Mouse (Mus musculus): ENCODE measurements at regions not wholly inside any gene's neighbourhood (a gene's known extent, or its start where the extent isn't known, plus 50 kb on each side); places are given as distances from the start of the nearest gene placed in this dataset.

GRCm38 (mm10) chr10:98558560-98558959, 355.6 kb upstream of the Atp2b1 start:
- DNase-seq (ENCODE audit: low spot score in 2 of 2) = no peak

DNA sequence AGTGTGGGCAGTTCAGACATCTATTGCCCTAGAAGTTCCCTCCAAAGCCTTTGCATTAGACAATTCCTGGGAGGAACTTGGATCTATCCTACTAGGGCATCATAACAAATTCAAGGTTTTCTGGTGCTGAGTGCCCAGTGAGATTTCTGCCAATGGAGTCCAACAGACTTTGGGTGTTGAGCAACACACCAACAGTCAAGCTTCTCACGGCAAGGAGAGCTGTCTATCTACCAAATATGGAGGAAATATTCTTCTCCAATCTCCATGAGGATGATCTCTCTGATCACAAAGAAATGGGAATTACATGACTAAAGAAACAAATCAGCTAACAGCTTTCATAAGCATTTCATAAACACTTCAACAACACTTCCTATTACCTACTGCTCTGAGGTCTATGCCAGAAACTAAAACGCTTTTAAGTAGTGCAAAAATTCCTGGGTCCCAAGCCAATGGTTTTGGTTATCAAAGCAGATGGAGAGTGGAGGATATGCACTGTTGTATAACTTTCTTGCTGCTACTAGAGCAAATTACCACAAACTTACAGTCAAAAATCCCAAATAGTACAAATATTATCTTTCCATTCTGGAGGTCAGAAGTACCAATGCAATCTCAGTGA, 351.8 kb upstream of the Atp2b1 start:
- no peak for DNase-seq (ENCODE audit: low spot score in 2 of 2)

DNA sequence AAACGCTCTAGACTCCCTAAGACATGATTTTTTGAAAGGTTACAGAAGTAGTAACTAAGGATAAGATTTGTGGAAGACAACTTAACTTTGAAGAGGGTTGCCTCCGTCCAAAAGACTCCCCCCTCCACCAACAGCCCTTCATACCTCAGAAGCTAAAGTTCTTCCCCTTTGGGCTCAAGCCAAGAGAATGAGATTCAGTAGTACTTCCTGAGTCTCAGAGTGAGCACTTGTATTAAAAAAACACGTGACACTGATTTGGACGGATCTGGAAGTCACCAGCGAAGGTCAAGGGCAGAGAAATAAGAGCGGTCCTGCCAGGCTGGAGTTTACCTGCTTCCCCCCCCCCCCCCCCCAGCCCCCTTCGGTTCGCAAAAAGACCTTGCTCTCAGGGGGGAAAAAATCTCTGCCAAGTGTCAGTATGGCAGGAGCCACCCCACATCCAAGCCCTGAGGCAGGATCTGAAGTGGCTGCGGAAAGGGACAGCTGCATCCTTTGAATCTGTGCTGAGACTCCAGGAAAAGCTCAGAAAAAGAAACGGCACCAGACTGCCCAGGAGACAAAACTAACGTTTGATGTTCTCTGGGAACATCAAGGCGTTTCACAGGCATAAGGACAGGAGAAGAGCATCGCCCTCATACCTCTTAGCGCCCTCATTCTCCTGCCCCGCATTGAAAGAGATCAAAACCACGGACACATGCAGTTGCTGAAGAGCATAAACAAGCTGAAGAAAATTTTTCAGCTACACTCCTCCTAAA, 341.2 kb upstream of the Atp2b1 start:
- no peak for DNase-seq (ENCODE audit: low spot score in 2 of 2)

DNA sequence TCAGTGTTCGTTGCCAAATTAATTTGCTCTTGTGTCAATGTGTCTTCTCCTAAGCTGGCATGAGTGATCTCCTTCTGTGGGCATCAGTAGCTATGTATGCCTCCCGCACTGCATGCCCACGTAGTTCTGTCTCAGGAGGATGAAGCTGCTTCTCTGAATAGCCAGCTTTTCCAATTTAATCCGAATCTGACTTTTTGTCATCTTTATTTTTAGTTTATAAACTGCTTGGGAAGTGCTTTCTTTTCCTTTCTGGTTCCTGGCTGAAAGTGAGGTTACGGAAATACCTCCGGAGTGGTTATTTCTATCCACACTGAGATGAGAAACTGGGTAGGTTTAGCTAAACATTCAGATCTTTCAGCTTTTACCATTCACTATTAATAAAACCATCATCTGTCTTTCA, 337.2 kb upstream of the Atp2b1 start:
- no peak for DNase-seq (ENCODE audit: low spot score in 2 of 2)

GRCm38 (mm10) chr10:98584776-98585175, 329.4 kb upstream of the Atp2b1 start:
- DNase-seq (ENCODE audit: low spot score in 2 of 2) = no peak

DNA sequence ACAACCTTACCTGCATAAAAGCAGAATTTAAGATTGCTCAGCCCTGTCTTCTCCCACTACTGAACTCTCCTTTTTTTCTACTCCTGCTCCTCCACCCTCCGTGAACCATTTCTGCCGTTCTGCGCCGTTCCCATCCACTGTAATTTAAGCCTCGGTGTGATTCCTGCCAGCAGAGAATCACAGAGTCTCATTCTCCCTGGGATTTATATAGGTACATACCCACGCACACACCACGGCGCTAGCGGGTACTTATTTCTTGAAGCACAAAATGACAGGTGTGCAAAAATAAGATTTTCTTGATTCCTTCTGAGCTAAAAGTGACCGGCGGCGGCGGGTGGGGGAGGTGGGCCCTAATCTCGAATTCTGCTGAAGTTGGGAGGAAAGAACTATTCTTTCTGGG, 324.5 kb upstream of the Atp2b1 start:
- DNase-seq (ENCODE audit: low spot score in 2 of 2) = no peak

DNA sequence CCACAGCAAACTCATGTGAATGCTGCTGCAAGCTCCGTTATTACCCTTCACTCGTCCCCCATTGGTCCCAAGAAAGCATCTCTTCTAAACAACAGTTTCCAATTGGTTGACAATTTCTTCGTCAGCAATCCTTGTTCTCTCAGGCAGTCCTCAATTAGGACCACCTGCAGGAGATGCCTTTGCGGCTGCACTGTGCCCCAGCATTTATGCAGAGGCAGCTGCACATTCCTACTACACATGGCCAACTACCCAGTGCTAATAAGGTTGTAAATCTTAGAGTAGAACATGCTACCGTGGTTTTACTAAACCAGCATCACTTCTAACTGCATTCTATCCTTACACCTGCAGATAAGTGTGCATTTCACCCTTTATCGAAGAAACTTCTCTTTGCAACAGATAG, 322.1 kb upstream of the Atp2b1 start:
- DNase-seq (ENCODE audit: low spot score in 2 of 2) = no peak

DNA sequence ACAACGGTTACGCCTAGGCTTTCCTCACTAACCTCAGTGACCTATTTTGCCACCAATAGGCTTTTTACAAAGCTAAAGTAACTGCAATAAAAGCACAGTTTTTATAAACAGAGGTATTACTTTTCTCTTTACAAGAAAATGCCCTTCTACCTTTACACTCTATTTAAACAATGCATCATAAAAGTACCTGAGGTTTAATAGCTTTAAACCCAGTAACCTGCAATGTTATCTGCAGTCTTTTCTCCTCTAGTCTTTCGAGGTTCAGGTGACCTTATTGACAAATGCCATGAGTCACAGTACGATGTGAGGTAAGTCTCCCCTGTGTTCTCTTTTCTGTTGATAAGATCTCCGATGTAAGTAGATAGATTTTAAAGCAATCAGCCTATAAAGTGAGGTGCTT, 320.3 kb upstream of the Atp2b1 start:
- DNase-seq (ENCODE audit: low spot score in 2 of 2) = no peak

GRCm38 (mm10) chr10:98608221-98608941, 305.8 kb upstream of the Atp2b1 start:
- no peak for DNase-seq (ENCODE audit: low spot score in 2 of 2)

GRCm38 (mm10) chr10:98610708-98611107, 303.5 kb upstream of the Atp2b1 start:
- no peak for DNase-seq (ENCODE audit: low spot score in 2 of 2)

GRCm38 (mm10) chr10:98611707-98612360, 302.4 kb upstream of the Atp2b1 start:
- no peak for DNase-seq (ENCODE audit: low spot score in 2 of 2)

DNA sequence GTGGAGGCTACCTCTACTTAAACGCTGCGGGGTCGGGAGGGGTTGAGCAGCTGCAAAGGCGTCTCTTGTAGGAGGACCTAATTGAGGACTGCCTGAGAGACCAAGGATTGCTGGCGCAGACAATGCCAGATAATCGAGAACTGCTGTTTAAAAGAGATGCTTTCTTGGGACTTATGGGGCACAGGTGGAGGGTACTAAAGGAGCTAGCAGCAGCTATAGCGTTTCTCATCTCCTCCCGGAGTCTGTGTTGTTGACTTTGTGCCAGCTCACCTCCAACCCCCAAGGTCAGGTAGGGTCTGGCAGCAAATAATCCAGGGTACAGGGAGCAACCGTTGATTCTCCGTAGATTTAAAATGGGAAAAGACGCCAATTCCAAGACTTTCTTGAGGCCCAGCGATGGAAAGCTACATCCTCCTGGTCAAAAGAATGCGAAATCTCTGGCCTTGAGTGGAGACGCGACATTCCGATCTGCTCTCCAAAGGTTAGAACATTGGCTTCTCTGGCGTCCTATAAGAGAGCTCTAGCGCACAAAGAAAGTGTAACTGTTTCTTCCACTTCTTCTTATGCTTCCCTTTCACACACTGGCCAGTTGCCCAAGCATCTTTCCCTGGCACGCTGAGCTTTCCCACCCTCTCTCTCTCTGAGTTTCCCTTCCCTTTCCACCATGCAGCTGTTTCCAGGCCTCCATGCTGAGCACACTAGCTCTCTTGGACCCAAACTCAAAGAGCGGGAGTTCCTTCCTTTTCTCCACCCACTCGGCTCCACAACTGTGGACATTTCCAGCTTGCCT, 295.3 kb upstream of the Atp2b1 start:
- DNase-seq (ENCODE audit: low spot score in 2 of 2) = peak; percentile 15 to 31

DNA sequence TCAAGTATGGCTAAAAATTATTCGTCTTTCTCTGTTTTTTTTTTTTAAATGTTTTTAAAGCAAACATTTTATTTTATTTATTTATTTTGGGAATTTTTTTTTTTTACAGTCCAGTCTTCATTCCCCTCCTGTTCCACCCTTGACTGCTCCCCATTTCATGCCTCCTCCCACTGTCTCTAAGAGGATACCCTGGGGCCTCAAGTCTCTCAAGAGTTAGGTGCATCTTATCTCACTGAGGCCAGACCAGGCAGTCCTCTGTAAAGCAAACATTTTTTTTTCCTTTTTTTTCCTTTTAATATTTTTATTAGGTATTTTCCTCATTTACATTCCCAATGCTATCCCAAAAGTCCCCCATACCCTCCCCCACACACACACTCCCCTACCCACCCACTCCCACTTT, 290.1 kb upstream of the Atp2b1 start:
- no peak for DNase-seq (ENCODE audit: low spot score in 2 of 2)

GRCm38 (mm10) chr10:98624681-98625321, 289.4 kb upstream of the Atp2b1 start:
- DNase-seq (ENCODE audit: low spot score in 2 of 2) = no peak

- DNase-seq (ENCODE audit: low spot score in 2 of 2) = no peak
Observed at GRCm38 (mm10) chr10:98628191-98628590, 286.0 kb upstream of the Atp2b1 start.

GRCm38 (mm10) chr10:98629248-98629647, 285.0 kb upstream of the Atp2b1 start:
- no peak for DNase-seq (ENCODE audit: low spot score in 2 of 2)

GRCm38 (mm10) chr10:98637759-98638611, 276.2 kb upstream of the Atp2b1 start:
- no peak for DNase-seq (ENCODE audit: low spot score in 2 of 2)

DNA sequence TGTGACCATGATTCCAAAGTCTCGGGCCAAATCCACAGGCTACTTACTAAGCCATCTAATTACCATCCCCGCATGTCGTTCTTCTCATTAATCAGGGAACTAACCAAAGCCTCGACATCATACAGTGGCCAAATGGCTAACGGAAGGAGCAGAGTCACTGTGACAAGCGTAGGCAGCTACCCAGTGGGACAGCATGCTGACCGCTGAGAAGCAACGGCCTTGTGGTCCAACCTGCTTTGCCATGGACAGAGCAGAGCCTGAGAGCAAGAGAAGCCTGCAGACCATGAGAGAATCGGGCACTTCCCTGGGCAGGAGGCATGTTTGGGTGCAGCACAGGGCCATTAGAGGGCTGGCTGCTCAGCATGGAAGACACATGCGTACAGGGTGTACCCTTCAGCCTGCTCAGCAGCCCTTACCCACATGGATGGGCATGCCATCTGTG, 268.5 kb upstream of the Atp2b1 start:
- DNase-seq (ENCODE audit: low spot score in 2 of 2) = no peak

- no peak for DNase-seq (ENCODE audit: low spot score in 2 of 2)
Observed at GRCm38 (mm10) chr10:98646311-98646999, 267.8 kb upstream of the Atp2b1 start.

All from gastrocnemius, adult 8-10 months (tissue).